Mouse (Mus musculus): ENCODE measurements around the gene Maml3. TPM values are rescaled to one million over a fixed set of nuclear protein-coding genes. Genes with fewer than 3 reads are reported as not detected.

Maml3 gene
- total and polyA plus RNA-seq, 3 experiments, result 0.81 to 1.8 (median 0.98) TPM

DNA sequence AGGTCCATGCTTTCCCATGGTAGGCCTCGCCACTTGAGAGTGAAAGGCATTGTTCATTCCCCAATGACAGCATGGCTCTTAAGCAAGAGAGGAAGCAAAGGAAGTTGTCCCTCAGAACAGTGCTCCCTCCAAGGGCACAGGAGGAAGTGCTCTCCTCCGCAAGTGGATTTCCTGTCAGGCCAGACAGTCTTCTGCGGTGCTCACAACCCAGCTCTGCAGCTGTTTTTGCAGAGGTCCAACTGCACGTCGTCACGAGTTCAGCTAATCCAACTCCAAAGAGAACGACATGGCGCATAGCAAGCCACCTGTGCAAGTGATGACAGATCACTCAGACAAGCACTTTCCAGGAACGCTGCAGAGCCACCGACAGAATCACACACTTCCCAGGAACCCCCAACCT, 222.9 kb downstream of the Maml3 start:
- DNase-seq (ENCODE audit: extremely low read depth), result no peak
- peaks cover 5 to 14% of the 10 kb centered on the region in 2 experiments; a peak in 2 of 4 replicates for H3K4me1 ChIP-seq (ENCODE audit: control insufficient read depth in 1 of 2, insufficient read depth in 2 of 2)
- no peak overlapping the region for H3K27ac ChIP-seq (ENCODE audit: insufficient read depth, low read depth)
- H3K79me2 ChIP-seq (replicated peaks; ENCODE audit: control insufficient read depth, extremely low read depth, insufficient read depth, poor library complexity, severe bottlenecking), result no peaks in the 10 kb centered on the region
- dilution Hi-C loops (cut with MboI; ENCODE audit: extremely low pct_ligation_motif_present, extremely low pct_unique_long_range_greater_than_20kb, low sequenced_read_pairs) (no loop called here), in situ Hi-C loops (cut with MboI; ENCODE audit: low pct_ligation_motif_present, low pct_unique_long_range_greater_than_20kb, low sequenced_read_pairs) (no loop called here)
- H3K4me2 ChIP-seq (ENCODE audit: insufficient read depth, low read depth, poor library complexity, severe bottlenecking), result no peak overlapping the region
- H3K9ac ChIP-seq (ENCODE audit: insufficient read depth, low read depth), result no peak overlapping the region
- H3K36me3 ChIP-seq (replicated peaks in 1 of 2; ENCODE audit: control insufficient read depth in 1 of 2, insufficient read depth in 1 of 2, low read length in 1 of 2), result no peaks in the 10 kb centered on the region
- TF ChIP-seq CHD1 (IDR thresholded peaks at IDR 0.05; ENCODE audit: low read depth, low read length) (no peak), POLR2AphosphoS2 (IDR thresholded peaks at IDR 0.05; ENCODE audit: low read depth, low read length) (no peak), JUND (conservative IDR thresholded peaks at IDR 0.05; ENCODE audit: low read depth, low read length) (no peak), POLR2A (IDR thresholded peaks at IDR 0.05; ENCODE audit: low read depth, low read length) (no peak), PAX5 (IDR thresholded peaks at IDR 0.05; ENCODE audit: low read length) (no peak), CTCF (conservative IDR thresholded peaks at IDR 0.05 in 1 of 2, IDR thresholded peaks at IDR 0.05 in 1 of 2; ENCODE audit: low read depth in 2 of 2, low read length in 2 of 2) (no peak), TBP (conservative IDR thresholded peaks at IDR 0.05; ENCODE audit: low read depth, low read length) (no peak), EP300 (IDR thresholded peaks at IDR 0.05; ENCODE audit: low read length) (no peak), ZNF384 (IDR thresholded peaks at IDR 0.05; ENCODE audit: low read depth, low read length) (no peak), IRF4 (IDR thresholded peaks at IDR 0.05; ENCODE audit: low read depth, low read length) (no peak), SIN3A (IDR thresholded peaks at IDR 0.05; ENCODE audit: low read length) (no peak), MAFK (IDR thresholded peaks at IDR 0.05; ENCODE audit: insufficient replicate concordance, low read length) (no peak), E2F4 (IDR thresholded peaks at IDR 0.05; ENCODE audit: insufficient replicate concordance, low read depth, low read length) (no peak)
- no peak overlapping the region for H3K4me3 ChIP-seq (replicated peaks in 1 of 3; ENCODE audit: low read depth in 2 of 3, low read length in 2 of 3, poor library complexity in 1 of 3)
- H3K27me3 ChIP-seq (replicated peaks), result no peaks in the 10 kb centered on the region
- H3K9me3 ChIP-seq (replicated peaks; ENCODE audit: low read length), result no peaks in the 10 kb centered on the region

DNA sequence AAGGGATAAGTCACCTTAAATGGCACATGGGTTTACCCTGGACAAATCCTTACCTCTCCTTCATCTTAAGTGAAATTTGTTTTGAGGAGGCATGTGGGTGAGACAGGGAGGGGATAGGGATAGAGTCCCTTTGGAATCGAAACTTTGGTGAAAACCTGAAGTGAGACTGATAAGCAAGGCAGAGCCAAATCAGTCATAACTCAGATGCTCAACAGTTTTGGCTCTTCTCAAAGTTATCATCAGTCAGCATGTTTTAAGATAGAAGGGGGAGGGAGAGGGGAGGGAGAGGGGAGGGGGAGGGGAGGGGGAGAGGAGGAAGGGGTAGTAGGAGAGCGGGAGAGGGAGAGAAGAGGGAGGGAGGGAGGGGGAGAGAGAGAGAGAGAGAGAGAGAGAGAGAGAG, 223.5 kb downstream of the Maml3 start:
- H3K79me2 ChIP-seq (replicated peaks; ENCODE audit: control insufficient read depth, extremely low read depth, insufficient read depth, poor library complexity, severe bottlenecking), result no peaks in the 10 kb centered on the region
- H3K27ac ChIP-seq (ENCODE audit: insufficient read depth, low read depth), result no peak overlapping the region
- H3K27me3 ChIP-seq (replicated peaks), result no peaks in the 10 kb centered on the region
- no peaks in the 10 kb centered on the region for H3K36me3 ChIP-seq (replicated peaks in 1 of 2; ENCODE audit: control insufficient read depth in 1 of 2, insufficient read depth in 1 of 2, low read length in 1 of 2)
- no peak overlapping the region for H3K4me3 ChIP-seq (replicated peaks in 1 of 3; ENCODE audit: low read depth in 2 of 3, low read length in 2 of 3, poor library complexity in 1 of 3)
- peaks cover 5 to 14% of the 10 kb centered on the region in 2 experiments; a peak in 2 of 4 replicates for H3K4me1 ChIP-seq (ENCODE audit: control insufficient read depth in 1 of 2, insufficient read depth in 2 of 2)
- TF ChIP-seq MYC (IDR thresholded peaks at IDR 0.05; ENCODE audit: low read depth, low read length) (no peak), RAD21 (IDR thresholded peaks at IDR 0.05; ENCODE audit: low read depth, low read length) (no peak), ZKSCAN1 (IDR thresholded peaks at IDR 0.05; ENCODE audit: borderline replicate concordance, low read depth, low read length) (no peak), POLR2AphosphoS2 (IDR thresholded peaks at IDR 0.05; ENCODE audit: low read depth, low read length) (no peak), ETS1 (conservative IDR thresholded peaks at IDR 0.05; ENCODE audit: low read depth, low read length) (no peak), USF2 (conservative IDR thresholded peaks at IDR 0.05; ENCODE audit: low read depth, low read length) (no peak), MAZ (IDR thresholded peaks at IDR 0.05; ENCODE audit: low read depth, low read length) (no peak), GABPA (IDR thresholded peaks at IDR 0.05; ENCODE audit: insufficient replicate concordance, low read depth, low read length) (no peak)
- dilution Hi-C loops (cut with MboI; ENCODE audit: extremely low pct_ligation_motif_present, extremely low pct_unique_long_range_greater_than_20kb, low sequenced_read_pairs), result no loop called here
- H3K4me2 ChIP-seq (ENCODE audit: insufficient read depth, low read depth, poor library complexity, severe bottlenecking), result no peak overlapping the region
- no peak for DNase-seq (ENCODE audit: extremely low read depth)
- no peak overlapping the region for H3K9ac ChIP-seq (ENCODE audit: insufficient read depth, low read depth)
- in situ Hi-C loops (cut with MboI; ENCODE audit: low pct_ligation_motif_present, low pct_unique_long_range_greater_than_20kb, low sequenced_read_pairs), result no loop called here
- no peaks in the 10 kb centered on the region for H3K9me3 ChIP-seq (replicated peaks; ENCODE audit: low read length)

Data from CH12.LX (cell line).